Mouse (Mus musculus) left cerebral cortex, postnatal 25 days (tissue): ENCODE data around the gene Setd4. TPM values are rescaled to one million over a fixed set of nuclear protein-coding genes. Genes with fewer than 3 reads are reported as not detected.
"Not testable (repeated sequence)": the region's sequence is repeated elsewhere in the genome, so short reads cannot be mapped to it uniquely, and the experiment has no call there.

ENCODE experiments used
- DNase-seq, 2 experiments: peaks; one replicate each; pipeline ENCODE4 v3.0.0; 2022; ENCODE audit warnings: low spot score in 2 of 2, mixed read lengths in 1 of 2
- intact Hi-C: fragments of 180-260 bp; cut with DNase I; formaldehyde crosslinking; loops from one replicate; pipeline ENCODE4 v1.15.1; 2025
- total RNA-seq, 2 experiments: library from RNA; stranded (reverse); gene quantifications; 2 replicates each; pipeline ENCODE4 v1.2.3; 2021

Gene Setd4
- 10 to 100 TPM in 1 of 2 experiments, 1 to 10 TPM in 1; 9.5 to 10.9 TPM for total RNA-seq

DNA sequence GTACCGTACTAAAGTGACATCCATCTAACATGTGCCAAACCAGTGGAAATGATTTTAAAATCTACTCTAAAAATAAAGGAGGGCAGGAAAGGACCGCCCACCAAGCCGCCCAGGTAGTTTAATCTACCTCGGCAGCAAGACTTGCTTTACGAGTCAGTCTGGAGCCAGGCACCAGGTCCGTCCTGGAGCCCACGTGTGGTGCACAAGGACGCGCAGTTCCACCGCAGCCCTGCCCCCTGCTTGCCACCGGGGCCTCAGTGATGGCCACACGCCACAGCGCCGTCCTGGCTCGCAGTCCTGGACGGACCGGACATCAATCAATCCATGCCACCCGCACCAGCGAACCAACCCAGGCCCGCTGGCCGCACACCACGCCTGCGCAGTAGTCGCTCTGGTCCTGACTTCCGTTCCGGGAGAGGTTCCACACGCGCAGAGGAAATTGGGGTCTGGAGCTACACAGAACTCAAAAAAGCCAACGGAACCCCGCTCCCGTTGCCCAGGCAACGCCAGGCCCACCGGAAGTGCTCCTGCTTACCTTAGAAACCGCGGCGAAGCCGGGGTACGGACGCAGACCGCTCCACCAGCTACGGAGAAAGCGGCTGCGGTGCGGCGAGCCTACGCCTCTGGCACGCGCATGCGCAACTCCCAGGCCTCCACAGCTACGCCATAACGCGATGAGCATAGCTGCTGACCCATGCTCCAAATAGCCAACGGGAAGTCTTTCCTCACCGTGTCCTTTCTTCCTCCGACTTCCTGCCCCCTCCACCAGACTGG, at the start of gene Setd4:
Gene Setd4, minus strand, starts transcription at position 625 of the 774 bp plus-strand sequence.
- intact Hi-C loops = no loop called here

DNA sequence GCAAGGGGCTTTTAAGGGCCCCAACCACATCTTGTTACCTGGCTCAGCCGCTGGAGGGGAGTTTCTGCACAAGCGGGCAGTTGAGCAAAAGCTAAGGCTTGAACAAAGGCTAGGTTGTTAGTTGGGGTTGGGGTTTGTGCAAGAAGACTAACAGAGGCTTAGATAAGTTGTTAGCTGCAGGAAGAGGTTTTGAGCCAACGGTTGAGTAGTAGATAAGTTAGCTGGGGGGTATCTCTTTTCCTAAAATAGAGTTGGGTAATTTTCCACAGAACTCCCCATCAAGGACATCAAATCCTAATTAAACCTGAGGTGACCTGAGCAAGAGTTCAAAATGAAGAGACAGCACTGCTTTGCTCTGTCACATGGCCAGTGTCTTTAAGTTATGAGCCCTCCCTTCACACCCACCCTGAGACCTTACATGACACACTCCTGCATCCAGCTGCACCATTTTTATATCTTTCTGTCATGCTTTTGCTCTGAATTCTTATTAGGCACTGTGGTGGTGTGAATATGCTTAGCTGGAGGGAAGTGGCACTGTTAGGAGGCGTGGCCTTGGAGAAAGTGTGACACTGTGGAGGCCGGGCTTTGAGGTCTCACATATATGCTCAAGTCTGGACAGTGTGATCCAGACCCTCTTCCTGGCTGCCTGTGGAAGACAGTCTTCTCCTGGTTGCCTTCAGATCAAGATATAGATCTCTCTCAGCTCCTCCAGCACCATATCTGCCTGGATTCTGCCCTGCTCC, 44.7 kb upstream of the Setd4 start:
- intact Hi-C loops = no loop called here
- no peak for DNase-seq

More for the DNA sequence above, at the start of gene Setd4:
- peak; percentile 93 to 97 for DNase-seq

DNA sequence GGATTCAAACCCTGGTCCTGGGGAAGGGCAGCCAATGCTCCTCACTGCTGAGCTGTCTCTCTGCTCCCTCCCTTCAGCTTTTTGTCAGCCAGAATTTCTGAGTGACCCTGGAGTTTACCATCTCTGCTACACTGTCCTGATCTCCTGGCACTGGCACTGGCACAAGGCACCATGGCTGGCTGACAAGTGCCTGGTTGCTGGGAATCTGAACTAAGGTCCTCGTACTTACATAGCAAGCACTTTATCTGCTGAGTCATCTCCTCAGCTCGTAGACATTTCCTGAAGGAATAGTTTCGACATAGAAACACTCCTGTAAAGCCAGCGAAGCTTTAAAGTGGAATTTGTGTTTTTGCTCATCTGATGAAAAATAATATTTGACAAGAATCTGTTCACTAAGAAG, 40.1 kb upstream of the Setd4 start:
- intact Hi-C loops = no loop called here
- no peak for DNase-seq

DNA sequence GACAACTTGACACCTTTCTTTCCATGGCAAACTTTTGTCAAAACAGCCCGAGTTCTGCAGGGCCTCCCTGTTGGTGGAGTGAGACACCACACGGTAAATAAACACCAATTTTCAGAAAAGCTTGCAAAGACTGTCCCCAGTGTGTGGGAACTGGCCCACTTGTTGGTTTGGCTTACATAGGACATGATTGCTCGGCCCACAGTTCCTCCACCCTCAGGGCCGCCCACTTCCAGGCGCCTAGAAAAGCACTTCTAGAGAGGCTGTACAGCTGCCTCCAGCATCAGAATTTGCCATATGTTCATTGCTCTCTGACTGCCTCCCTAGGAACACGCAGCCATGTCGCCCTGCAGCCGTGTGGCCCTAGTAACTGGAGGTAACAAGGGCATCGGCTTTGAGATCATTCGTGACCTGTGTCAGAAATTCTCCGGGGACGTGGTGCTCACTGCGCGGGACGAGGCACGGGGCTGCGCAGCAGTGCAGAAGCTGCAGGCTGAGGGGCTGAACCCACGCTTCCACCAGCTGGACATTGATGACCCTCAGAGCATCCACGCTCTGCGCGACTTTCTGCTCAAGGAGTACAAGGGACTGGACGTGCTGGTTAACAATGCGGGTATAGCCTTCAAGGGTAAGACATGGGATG, 24.0 kb upstream of the Setd4 start, which contains the start of gene Gm5678:
Gene Gm5678, plus strand, starts transcription at position 337 of the 640 bp plus-strand sequence.
- intact Hi-C loops = no loop called here
- peak; percentile 34 to 82 for DNase-seq

DNA sequence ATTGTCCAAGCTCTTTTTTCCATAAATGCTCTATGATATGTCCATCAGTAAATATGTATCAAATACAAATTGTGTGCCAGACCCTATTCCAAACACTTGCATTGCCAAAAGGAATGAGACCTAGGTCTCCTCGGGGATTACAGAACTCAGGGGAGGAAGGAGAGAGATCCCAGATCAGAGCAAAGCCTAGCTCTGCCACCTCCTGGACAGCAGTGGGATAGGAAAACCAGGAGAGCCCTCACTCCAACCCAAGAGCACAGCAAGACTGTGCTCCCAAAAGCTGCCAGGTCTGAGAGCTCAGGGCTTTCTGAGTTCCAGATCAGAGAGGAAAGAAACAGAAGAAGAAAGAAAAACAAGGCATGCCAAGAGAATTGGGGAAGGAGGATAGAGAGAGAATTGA, 22.9 kb upstream of the Setd4 start:
- peak in 1 of 2 experiments; percentile 39 for DNase-seq
- intact Hi-C loops = no loop called here

DNA sequence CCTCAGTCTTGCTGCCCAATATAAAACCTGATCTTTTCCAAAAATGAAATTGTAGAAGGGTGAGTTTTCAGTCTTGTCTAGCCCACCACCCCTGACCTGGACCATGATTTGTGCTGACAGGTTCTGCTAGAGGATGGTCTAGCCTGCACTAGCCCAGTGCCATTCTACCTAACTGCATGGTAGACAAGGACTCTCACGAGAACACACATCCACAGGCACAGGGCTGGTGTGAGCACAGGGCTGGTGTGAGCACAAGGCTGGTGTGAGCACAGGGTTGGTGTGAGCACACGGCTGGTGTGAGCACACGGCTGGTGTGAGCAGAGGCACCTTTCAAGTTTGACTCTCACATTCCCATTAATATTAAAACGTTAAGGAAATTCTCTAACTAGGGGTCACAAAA, 20.8 kb upstream of the Setd4 start:
- intact Hi-C loops = no loop called here
- no peak for DNase-seq

DNA sequence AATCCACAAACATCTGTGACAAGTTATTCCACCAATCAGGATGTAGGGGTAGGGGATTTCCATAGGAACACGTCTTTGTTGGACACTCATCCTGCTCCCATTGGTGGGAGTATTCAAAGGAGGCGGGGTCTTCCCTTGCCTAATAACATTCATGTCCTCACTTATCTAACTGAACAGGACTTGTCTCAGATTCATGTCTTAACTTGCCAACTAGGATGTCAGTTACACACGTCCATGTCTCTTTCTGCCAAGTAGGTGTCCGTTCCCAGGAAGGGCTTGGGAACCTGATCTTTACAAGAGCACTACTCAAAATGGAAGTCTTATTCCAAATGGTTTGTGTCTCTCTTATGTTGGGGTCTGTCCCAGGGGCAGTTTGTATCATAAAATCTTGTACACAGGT, 19.9 kb upstream of the Setd4 start:
- intact Hi-C loops, DNase-seq: not testable (repeated sequence)

DNA sequence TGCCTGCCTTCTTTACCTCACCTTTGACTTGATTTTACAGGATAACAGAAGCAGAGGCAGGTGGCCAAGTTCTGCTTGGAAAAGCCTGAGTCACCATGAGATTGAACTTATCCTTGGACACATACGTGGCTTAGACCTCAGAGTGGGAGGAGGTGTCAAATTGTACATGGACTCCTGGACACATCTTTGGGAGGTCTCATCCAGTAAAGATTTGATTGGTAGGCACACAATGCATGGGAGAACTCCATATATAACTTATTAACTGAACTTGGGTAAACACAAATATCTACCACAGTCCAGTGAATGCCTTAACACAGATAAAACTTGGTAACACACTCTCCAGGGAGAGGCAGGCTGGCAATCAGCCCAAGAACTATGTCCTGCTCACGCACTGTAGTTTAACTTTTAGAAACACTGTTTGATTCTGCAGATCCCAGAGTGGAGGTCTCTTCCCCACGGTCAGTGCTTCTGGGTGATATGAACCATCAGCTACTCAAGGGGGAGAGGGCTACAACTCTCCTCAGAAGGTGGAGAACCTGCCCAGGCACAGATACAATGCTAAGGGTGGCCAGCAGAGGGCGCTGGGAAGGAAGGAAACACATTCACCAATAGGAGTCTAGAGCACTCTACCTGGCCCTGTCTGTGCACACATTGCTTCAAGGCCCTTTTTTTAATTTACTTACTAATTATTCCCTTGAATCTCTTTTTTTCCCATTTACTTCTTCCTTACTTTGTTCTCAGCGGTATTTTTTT, 11.4 kb upstream of the Setd4 start:
- intact Hi-C loops = loop anchor here (10.0 kb wide), 1 partner anchor 150 kb away; no protein-coding TSS in a partner anchor
- DNase-seq = peak; percentile 39 to 65

DNA sequence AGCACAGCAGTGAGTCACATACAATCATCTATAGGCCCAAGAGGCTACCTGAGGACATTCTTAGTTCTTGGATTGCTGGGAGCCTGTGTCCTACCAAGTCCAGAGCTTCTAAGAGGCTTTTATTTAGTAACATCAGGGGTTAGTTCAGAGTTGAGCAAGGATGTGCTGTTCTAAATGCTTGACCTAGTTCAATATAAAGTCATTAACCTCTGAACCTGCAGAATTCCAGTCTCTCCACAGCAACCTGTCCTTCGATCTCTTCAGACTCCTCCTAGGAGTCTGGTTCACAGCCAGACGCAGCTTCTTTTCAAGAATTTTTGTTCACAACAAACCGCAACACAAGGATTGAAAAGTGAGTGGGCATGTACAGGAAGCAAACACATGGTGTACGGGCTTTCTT, 7.1 kb upstream of the Setd4 start:
- DNase-seq = no peak
- intact Hi-C loops = loop anchor here (10.0 kb wide), 1 partner anchor 154 kb away; no protein-coding TSS in a partner anchor

DNA sequence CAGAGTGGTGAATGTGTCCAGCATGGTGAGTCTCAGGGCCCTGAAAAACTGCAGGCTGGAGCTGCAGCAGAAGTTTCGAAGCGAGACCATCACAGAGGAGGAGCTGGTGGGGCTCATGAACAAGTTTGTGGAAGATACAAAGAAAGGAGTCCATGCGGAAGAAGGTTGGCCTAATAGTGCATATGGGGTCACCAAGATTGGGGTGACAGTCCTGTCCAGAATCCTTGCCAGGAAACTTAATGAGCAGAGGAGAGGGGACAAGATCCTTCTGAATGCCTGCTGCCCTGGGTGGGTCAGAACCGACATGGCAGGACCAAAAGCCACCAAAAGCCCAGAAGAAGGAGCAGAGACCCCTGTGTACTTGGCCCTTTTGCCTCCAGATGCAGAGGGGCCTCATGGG, 5.9 kb upstream of the Setd4 start:
- DNase-seq = no peak
- intact Hi-C loops = loop anchor here (10.0 kb wide), 1 partner anchor 155 kb away; no protein-coding TSS in a partner anchor

DNA sequence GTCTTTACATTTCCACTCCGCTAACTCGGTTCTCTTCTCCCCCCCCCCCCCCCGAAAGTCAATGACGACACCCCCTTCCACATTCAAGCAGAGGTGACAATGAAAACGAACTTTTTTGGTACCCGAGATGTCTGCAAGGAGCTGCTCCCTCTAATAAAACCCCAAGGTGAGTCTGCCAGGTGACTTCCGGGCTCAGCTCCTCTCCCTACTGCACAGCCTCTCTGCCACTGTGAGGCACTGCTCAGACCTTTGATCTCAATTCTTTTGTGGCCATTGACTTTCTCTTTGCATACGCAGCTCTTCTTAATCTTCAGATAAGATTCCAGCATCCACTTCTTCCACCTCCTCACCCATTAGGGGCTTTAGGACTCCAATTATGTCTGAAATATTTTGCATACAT, 4.9 kb upstream of the Setd4 start:
- DNase-seq = no peak
- intact Hi-C loops = no loop called here

DNA sequence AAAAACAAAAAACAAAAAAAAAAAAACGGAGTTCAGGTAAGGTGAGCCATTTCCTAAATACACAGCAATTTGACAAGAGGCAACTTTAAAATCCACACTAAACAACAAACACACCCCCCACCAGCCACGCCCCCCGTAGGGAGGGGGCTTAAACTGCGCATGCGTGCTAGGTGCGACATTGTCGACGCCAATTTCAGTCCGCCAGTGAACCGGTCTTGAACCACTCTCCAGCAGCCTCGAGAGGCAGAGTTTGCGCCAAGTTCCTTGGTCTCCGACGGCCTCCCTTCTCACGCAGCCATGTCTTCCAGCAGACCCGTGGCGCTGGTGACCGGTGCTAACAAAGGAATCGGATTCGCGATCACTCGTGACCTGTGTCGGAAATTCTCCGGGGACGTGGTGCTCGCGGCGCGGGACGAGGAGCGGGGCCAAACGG, 3.8 kb upstream of the Setd4 start:
- intact Hi-C loops = no loop called here
- peak; percentile 76 to 78 for DNase-seq

DNA sequence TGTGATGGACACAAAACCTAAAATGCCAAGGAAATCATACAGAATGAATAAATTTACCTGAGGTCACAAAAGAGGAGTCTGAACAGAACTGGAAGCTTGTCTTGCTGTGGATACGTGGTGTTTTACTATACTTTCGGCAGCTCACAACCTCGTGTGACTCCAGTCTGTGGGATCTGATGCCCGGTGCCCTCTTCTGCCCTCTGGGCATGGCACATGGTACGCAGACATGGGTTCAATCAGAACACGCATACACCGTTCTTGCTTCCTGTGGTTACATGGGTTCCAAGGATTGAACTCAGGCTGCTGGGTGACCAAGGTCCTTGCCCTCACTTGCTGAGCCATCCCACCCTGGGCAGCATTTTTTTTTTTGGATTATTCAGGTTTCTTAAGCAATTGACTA, 2.3 kb upstream of the Setd4 start:
- intact Hi-C loops = no loop called here
- DNase-seq = no peak

DNA sequence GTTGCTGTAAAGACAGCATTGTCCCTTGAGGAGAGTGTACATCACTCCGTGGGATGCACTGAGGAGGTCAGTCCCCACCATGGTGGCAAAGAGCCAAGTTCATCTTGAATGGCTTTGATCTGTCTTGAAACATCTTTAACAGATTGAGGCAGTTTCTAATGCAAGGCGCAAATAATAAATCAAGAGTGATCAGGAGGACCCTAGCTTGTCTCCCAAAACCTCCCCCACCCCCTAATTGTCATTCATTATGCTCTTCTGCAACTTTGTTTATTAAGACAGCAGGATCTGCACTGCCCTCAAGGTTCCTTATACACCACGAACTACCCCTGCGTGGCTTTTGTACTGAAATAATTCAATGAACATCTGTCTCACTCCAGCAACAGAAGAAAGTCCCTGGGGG, 1.7 kb upstream of the Setd4 start, which contains the start of gene Cbr1:
Gene Cbr1, plus strand, starts transcription at position 301 of the 400 bp plus-strand sequence.
- intact Hi-C loops = no loop called here
- DNase-seq = no peak

DNA sequence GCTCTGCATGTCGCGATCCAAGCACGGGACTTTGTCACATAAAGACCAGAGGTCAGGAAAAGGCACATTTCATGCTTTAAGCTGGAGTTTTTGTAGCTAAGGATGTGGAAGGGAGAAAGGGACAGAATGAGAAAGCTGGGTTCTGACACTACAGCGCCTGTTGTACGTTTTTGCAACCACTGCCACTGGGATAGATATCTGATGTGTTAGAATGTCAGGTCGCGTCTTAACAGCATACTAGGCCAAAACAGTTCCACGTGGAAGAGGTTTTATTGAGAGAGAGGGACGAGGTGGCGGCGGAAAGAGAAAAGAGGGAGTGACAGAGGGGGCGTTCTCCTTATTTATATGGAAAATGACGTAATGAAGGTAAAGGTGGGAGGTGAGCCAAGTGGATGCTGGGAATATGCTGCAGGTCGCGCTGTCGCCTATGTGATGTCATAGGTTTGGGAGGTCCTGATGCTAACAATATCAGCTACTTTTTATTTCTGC, 662 bp upstream of the Setd4 start:
- intact Hi-C loops = no loop called here
- peak; percentile 28 to 57 for DNase-seq

DNA sequence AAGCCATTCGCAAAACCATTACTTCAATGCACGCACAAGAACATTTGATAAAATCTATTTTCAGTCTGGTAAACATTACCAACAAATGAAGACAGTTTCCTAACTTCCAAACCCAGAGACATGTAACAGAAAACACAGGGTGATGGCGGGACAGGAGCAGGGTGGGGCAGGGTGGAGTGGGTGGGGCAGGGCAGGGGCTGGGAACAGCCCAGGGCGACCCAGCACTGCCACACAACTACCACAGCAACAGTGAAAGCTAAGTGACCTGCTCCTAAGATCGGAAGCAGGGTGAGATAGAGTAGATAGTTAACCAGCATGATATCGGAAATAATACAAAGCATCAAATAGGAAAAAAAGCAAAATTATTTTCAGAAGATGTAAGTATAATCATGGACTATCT, 4.4 kb downstream of the Setd4 start:
- intact Hi-C loops = no loop called here
- DNase-seq = no peak

DNA sequence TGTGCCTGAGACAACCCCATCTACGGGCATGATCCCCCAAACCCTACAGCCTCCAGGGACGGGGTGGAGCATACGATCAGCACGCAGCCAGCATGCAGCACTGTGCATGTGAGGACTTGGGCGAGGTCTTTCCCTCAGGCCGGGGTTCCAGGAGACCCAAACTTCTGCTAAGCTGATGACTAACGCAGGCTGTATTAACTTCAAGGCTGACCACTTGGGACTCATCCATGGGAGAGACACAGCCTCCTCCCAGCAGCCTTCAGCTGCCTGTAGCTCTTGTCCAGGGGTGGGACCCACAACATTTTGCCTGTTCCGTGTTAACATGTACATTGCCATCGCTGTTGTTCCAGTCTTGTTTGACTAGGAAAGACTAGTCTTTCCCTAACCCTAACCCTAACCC, 6.3 kb downstream of the Setd4 start:
- intact Hi-C loops = no loop called here

DNA sequence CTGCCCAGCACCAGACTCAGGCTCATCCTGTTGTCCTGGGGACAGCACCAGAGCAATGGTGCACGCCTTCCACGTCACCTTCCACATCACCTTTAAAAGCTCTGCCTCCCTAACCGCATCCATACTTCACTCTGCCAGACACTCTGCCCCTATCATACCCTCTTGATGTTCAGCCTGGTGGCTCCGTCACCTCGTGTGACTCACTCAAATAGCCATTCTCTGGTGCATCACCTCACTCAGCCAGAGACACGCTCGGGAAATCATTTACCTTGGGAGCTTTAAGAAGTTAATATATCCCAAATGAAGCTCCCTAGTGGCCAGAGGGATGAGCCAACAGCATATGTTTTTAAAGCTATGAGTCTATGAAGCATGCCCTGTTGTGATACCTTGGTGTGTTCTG, 7.1 kb downstream of the Setd4 start:
- intact Hi-C loops = no loop called here

More for the DNA sequence above, 6.3 kb downstream of the Setd4 start:
- no peak for DNase-seq

DNA sequence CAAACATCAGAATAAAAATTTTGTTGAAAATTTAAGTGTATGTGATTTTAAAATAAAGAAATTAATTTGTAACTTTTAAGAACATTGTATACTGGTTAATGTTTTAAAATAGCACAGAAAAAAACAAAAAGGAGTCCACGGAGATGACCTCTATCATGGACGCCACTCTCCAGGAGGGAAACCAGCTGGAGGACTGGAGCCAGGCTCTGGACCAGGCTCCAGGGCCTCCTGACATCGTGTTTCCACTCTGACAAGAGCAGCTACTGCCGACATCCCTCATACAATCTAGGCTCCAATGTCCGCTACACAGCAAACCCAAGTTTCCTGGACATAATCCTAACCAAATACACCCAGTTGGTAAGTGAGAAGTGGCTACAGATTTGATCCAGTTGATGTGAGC, 8.1 kb downstream of the Setd4 start:
- intact Hi-C loops = no loop called here

More for the DNA sequence above, 7.1 kb downstream of the Setd4 start:
- DNase-seq = no peak

More for the DNA sequence above, 8.1 kb downstream of the Setd4 start:
- no peak for DNase-seq
